Mouse (Mus musculus): ENCODE measurements around the gene Tmco3. TPM values are rescaled to one million over a fixed set of nuclear protein-coding genes. Genes with fewer than 3 reads are reported as not detected.
"Not testable (repeated sequence)": the region's sequence is repeated elsewhere in the genome, so short reads cannot be mapped to it uniquely, and the experiment has no call there.

The Tmco3 gene
- polyA plus RNA-seq, 1 experiment from 2014 or later = 34.9 TPM

GRCm38 (mm10) chr8:13334671-13335070 lies 46.7 kb downstream of the Tmco3 start:
- H3K4me3 ChIP-seq (replicated peaks; ENCODE audit: low read length) = no peak overlapping the region
- no peaks in the 10 kb centered on the region for H3K9me3 ChIP-seq (replicated peaks; ENCODE audit: control insufficient read depth, low read length)
- 0 out of 2 replicates have a peak, but pooled peaks cover 4% of the 10 kb centered on the region for H3K4me1 ChIP-seq (ENCODE audit: control insufficient read depth, insufficient read depth, low read length)
- H3K36me3 ChIP-seq (ENCODE audit: control insufficient read depth, insufficient read depth, low read length) = no peaks in the 10 kb centered on the region
- WGBS = 42% methylated on average over 1 of the region's 1 CpGs
- H3K27ac ChIP-seq (ENCODE audit: low read length) = no peak overlapping the region
- ATAC-seq (ENCODE audit: insufficient read depth, low FRiP score) = no peak
- no peak overlapping the region for H3K9ac ChIP-seq (ENCODE audit: low read length)
- H3K27me3 ChIP-seq (ENCODE audit: control insufficient read depth, insufficient read depth, low read length) = no peaks in the 10 kb centered on the region
- no peak overlapping the region for H3K4me2 ChIP-seq (ENCODE audit: low read depth, low read length)

DNA sequence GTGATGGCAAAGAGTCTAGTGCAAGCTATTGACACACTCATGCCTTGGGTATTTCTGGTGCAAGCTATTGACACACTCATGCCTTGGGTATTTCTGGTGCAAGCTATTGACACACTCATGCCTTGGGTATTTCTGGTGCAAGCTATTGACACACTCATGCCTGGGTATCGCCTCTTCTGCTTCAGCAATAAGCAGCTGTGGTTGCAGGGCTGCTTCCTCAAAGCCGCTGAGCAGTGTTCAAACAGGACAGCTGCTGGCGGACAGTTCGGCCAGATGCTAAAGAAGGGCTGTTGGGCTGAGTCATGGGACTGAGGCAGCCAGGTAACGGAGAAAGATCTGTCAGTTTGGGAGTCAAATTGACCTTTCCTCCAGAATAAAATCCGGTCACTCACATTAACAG lies 49.3 kb downstream of the Tmco3 start:
- not testable (repeated sequence) for H3K4me2 ChIP-seq (ENCODE audit: low read depth, low read length); H3K36me3 ChIP-seq (ENCODE audit: control insufficient read depth, insufficient read depth, low read length); H3K4me3 ChIP-seq (replicated peaks; ENCODE audit: low read length); ATAC-seq (ENCODE audit: insufficient read depth, low FRiP score); H3K27me3 ChIP-seq (ENCODE audit: control insufficient read depth, insufficient read depth, low read length); H3K9me3 ChIP-seq (replicated peaks; ENCODE audit: control insufficient read depth, low read length); H3K9ac ChIP-seq (ENCODE audit: low read length); H3K27ac ChIP-seq (ENCODE audit: low read length)
- 62% methylated on average over 6 of the region's 6 CpGs for WGBS
- H3K4me1 ChIP-seq (ENCODE audit: control insufficient read depth, insufficient read depth, low read length) = peaks cover 12% of the 10 kb centered on the region; the same call in 1 of the 2 replicates

- Histone ChIP-seq H3K9me3 (replicated peaks; ENCODE audit: control insufficient read depth, low read length) (no peaks in the 10 kb centered on the region), H3K27ac (ENCODE audit: low read length) (peak overlapping the region; percentile 13; the same call in 1 of the 2 replicates), H3K4me3 (replicated peaks; ENCODE audit: low read length) (no peak overlapping the region), H3K36me3 (ENCODE audit: control insufficient read depth, insufficient read depth, low read length) (no peaks in the 10 kb centered on the region), H3K27me3 (ENCODE audit: control insufficient read depth, insufficient read depth, low read length) (no peaks in the 10 kb centered on the region), H3K4me1 (ENCODE audit: control insufficient read depth, insufficient read depth, low read length) (peaks cover 12% of the 10 kb centered on the region; the same call in 1 of the 2 replicates), H3K9ac (ENCODE audit: low read length) (peak overlapping the region; percentile 4; the same call in 1 of the 2 replicates), H3K4me2 (ENCODE audit: low read depth, low read length) (peak overlapping the region; percentile 75; the same call in 1 of the 2 replicates)
- no peak for ATAC-seq (ENCODE audit: insufficient read depth, low FRiP score)
- 59% methylated on average over 3 of the region's 3 CpGs for WGBS
These were observed 49.7 kb downstream of the Tmco3 start for GRCm38 (mm10) chr8:13337678-13338077.

GRCm38 (mm10) chr8:13338255-13338860 lies 50.4 kb downstream of the Tmco3 start, which contains the start of gene Tfdp1:
Gene Tfdp1, plus strand, starts transcription at chr8:13338751.
- Histone ChIP-seq H3K27me3 (ENCODE audit: control insufficient read depth, insufficient read depth, low read length) (no peaks in the 10 kb centered on the region), H3K4me2 (ENCODE audit: low read depth, low read length) (peak within 1 kb of the TSS; percentile 75), H3K9me3 (replicated peaks; ENCODE audit: control insufficient read depth, low read length) (no peaks in the 10 kb centered on the region), H3K9ac (ENCODE audit: low read length) (peak within 1 kb of the TSS; percentile 97), H3K27ac (ENCODE audit: low read length) (peak within 1 kb of the TSS; percentile 73), H3K4me1 (ENCODE audit: control insufficient read depth, insufficient read depth, low read length) (peaks cover 12% of the 10 kb centered on the region; the same call in 1 of the 2 replicates), H3K36me3 (ENCODE audit: control insufficient read depth, insufficient read depth, low read length) (no peaks in the 10 kb centered on the region), H3K4me3 (replicated peaks; ENCODE audit: low read length) (peak within 1 kb of the TSS; percentile 76)
- ATAC-seq (ENCODE audit: insufficient read depth, low FRiP score) = peak; percentile 94
- WGBS = under 1% methylated on average over 55 of the region's 72 CpGs

- Histone ChIP-seq H3K4me2 (ENCODE audit: low read depth, low read length) (peak overlapping the region; percentile 75), H3K4me1 (ENCODE audit: control insufficient read depth, insufficient read depth, low read length) (peaks cover 12% of the 10 kb centered on the region; the same call in 1 of the 2 replicates), H3K36me3 (ENCODE audit: control insufficient read depth, insufficient read depth, low read length) (0 out of 2 replicates have a peak, but pooled peaks cover under 1% of the 10 kb centered on the region), H3K4me3 (replicated peaks; ENCODE audit: low read length) (peak overlapping the region; percentile 76), H3K9me3 (replicated peaks; ENCODE audit: control insufficient read depth, low read length) (no peaks in the 10 kb centered on the region), H3K27me3 (ENCODE audit: control insufficient read depth, insufficient read depth, low read length) (no peaks in the 10 kb centered on the region), H3K27ac (ENCODE audit: low read length) (peak overlapping the region; percentile 73), H3K9ac (ENCODE audit: low read length) (peak overlapping the region; percentile 97)
- WGBS = under 1% methylated on average over 64 of the region's 70 CpGs
- ATAC-seq (ENCODE audit: insufficient read depth, low FRiP score) = peak; percentile 69
These were observed 51.1 kb downstream of the Tmco3 start for GRCm38 (mm10) chr8:13338901-13339645.

DNA sequence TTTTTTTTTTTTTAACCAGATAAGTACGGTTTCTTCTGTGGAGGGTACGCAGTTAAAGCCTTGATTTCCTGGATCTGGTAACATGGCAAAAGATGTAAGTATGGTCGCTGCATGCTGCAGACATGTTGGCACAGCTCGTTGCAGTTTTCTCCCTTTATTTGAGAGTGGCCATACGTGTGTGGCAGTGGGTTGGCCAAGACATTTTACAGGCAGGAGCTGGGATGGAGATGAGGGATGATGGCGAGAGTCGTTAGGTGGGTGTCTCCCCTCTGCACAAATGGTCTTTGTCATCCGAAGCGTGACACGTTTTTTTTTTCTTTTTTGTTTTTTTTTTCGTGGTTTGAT lies 51.6 kb downstream of the Tmco3 start:
- Histone ChIP-seq H3K36me3 (ENCODE audit: control insufficient read depth, insufficient read depth, low read length) (0 out of 2 replicates have a peak, but pooled peaks cover 3% of the 10 kb centered on the region), H3K9me3 (replicated peaks; ENCODE audit: control insufficient read depth, low read length) (no peaks in the 10 kb centered on the region), H3K9ac (ENCODE audit: low read length) (peak overlapping the region; percentile 97), H3K4me3 (replicated peaks; ENCODE audit: low read length) (peak overlapping the region; percentile 76), H3K27ac (ENCODE audit: low read length) (peak overlapping the region; percentile 5; the same call in 1 of the 2 replicates), H3K4me1 (ENCODE audit: control insufficient read depth, insufficient read depth, low read length) (peaks cover 12% of the 10 kb centered on the region; the same call in 1 of the 2 replicates), H3K4me2 (ENCODE audit: low read depth, low read length) (peak overlapping the region; percentile 75), H3K27me3 (ENCODE audit: control insufficient read depth, insufficient read depth, low read length) (no peaks in the 10 kb centered on the region)
- ATAC-seq (ENCODE audit: insufficient read depth, low FRiP score) = no peak
- WGBS = 2% methylated on average over 11 of the region's 11 CpGs

DNA sequence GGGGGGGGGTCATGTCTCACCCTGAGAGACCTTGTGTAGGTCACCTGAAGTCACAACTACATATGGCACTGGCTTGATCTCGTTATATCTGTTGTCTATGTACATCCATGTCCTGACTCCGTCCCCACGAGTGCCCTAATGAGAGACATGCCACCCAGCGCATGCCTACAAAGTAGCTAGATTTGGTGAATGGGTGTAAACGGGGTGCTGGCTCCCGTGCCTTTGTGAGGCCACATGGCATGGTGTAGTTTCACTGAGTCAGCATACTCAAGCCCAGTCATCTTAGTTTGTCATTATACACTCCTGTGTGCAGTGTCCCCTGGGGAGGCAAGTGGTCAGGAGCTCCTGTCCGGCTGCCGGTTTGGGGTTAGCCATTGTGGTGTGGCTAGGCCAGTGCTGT lies 52.7 kb downstream of the Tmco3 start:
- 86% methylated on average over 8 of the region's 8 CpGs for WGBS
- H3K9me3 ChIP-seq (replicated peaks; ENCODE audit: control insufficient read depth, low read length) = no peaks in the 10 kb centered on the region
- H3K4me3 ChIP-seq (replicated peaks; ENCODE audit: low read length) = peak overlapping the region; percentile 0; the same call in 1 of the 2 replicates
- no peak overlapping the region for H3K9ac ChIP-seq (ENCODE audit: low read length)
- H3K4me2 ChIP-seq (ENCODE audit: low read depth, low read length) = no peak overlapping the region
- H3K4me1 ChIP-seq (ENCODE audit: control insufficient read depth, insufficient read depth, low read length) = peaks cover 12% of the 10 kb centered on the region; the same call in 1 of the 2 replicates
- H3K27ac ChIP-seq (ENCODE audit: low read length) = no peak overlapping the region
- H3K27me3 ChIP-seq (ENCODE audit: control insufficient read depth, insufficient read depth, low read length) = no peaks in the 10 kb centered on the region
- no peak for ATAC-seq (ENCODE audit: insufficient read depth, low FRiP score)
- H3K36me3 ChIP-seq (ENCODE audit: control insufficient read depth, insufficient read depth, low read length) = 0 out of 2 replicates have a peak, but pooled peaks cover 3% of the 10 kb centered on the region

- no peaks in the 10 kb centered on the region for H3K9me3 ChIP-seq (replicated peaks; ENCODE audit: control insufficient read depth, low read length)
- H3K27me3 ChIP-seq (ENCODE audit: control insufficient read depth, insufficient read depth, low read length) = no peaks in the 10 kb centered on the region
- peaks cover 13% of the 10 kb centered on the region; the same call in 1 of the 2 replicates for H3K36me3 ChIP-seq (ENCODE audit: control insufficient read depth, insufficient read depth, low read length)
- H3K4me1 ChIP-seq (ENCODE audit: control insufficient read depth, insufficient read depth, low read length) = peaks cover 12% of the 10 kb centered on the region; the same call in 1 of the 2 replicates
- H3K27ac ChIP-seq (ENCODE audit: low read length) = no peak overlapping the region
- WGBS = 60% methylated on average over 2 of the region's 2 CpGs
- no peak overlapping the region for H3K4me2 ChIP-seq (ENCODE audit: low read depth, low read length)
- H3K4me3 ChIP-seq (replicated peaks; ENCODE audit: low read length) = no peak overlapping the region
- ATAC-seq (ENCODE audit: insufficient read depth, low FRiP score) = no peak
- H3K9ac ChIP-seq (ENCODE audit: low read length) = no peak overlapping the region
These were observed 54.4 kb downstream of the Tmco3 start for GRCm38 (mm10) chr8:13342340-13342739.

DNA sequence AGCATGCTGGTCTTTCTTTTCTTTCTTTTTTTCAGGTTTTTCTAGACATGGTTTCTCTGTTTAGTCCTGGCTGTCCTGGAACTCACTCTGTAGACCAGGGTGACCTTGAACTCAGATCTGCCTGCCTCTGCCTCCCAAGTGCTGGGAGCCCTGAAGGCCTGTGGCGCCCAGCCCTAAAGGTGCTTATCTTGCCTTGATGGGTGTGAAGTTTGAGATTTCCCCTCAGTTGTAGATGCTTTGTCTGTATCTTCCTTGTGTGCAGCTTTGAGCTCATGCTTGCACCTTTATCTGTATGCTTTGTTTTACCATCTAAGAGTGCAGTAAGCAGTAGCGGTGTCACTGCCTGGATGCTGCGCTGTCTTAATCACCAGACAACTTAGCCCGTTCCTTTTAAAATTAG lies 55.1 kb downstream of the Tmco3 start:
- H3K9me3 ChIP-seq (replicated peaks; ENCODE audit: control insufficient read depth, low read length) = no peaks in the 10 kb centered on the region
- peaks cover 9% of the 10 kb centered on the region; the same call in 1 of the 2 replicates for H3K4me1 ChIP-seq (ENCODE audit: control insufficient read depth, insufficient read depth, low read length)
- no peak overlapping the region for H3K9ac ChIP-seq (ENCODE audit: low read length)
- no peak for ATAC-seq (ENCODE audit: insufficient read depth, low FRiP score)
- H3K27me3 ChIP-seq (ENCODE audit: control insufficient read depth, insufficient read depth, low read length) = no peaks in the 10 kb centered on the region
- H3K4me3 ChIP-seq (replicated peaks; ENCODE audit: low read length) = no peak overlapping the region
- peaks cover 16% of the 10 kb centered on the region; the same call in 1 of the 2 replicates for H3K36me3 ChIP-seq (ENCODE audit: control insufficient read depth, insufficient read depth, low read length)
- no peak overlapping the region for H3K4me2 ChIP-seq (ENCODE audit: low read depth, low read length)
- no peak overlapping the region for H3K27ac ChIP-seq (ENCODE audit: low read length)
- 91% methylated on average over 4 of the region's 4 CpGs for WGBS

All from stomach, embryonic 16.5 days (tissue).